Mouse (Mus musculus) urinary bladder, postnatal 14 days (tissue): ENCODE measurements at regions not wholly inside any gene's neighbourhood (a gene's known extent, or its start where the extent isn't known, plus 50 kb on each side); places are given as distances from the start of the nearest gene placed in this dataset.

Experiments
- DNase-seq: peaks from one replicate; pipeline ENCODE4 v3.0.0; 2021; ENCODE audit warnings: low spot score

- DNase-seq: no peak
These were observed 312.8 kb upstream of the 4931429L15Rik start for GRCm38 (mm10) chr9:46632576-46632975.

DNA sequence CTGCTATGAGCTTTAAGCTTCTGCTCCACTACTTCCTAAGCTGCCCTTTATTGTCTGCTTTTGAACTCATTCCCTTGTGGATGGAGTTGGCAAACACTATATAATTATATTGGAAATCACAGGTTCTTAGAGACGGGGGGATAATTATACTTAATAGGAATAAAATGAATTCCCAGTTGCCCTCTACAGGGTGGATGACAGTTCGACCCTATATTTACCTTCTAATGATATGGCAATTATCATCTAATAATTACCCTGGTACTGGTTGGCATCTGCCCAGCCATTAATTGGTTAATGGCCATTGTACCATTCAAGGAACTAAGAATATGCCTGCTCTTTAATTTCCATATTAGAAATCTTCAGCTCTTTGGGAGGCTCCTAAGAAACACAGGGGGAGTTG lies 302.5 kb upstream of the 4931429L15Rik start:
- no peak for DNase-seq

DNA sequence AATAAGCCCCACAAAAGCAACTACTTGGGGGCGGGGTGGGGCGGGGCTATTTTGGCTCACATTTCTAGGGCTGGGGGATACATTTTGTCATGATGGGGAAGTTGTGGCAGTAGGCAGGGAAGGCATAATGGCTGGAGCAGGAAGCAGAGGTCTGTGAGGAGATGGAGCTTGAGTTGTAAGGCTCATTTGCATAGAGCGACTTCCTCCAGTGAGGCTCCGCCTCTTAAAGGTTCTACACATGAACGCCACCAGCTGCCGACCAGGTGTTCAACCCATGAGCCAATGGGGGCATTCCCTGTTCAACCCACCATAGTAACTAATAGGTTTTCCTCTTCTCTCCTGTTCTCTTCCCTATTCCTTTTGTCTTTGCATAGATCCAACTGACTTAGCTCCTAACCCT lies 302.1 kb upstream of the 4931429L15Rik start:
- no peak for DNase-seq

GRCm38 (mm10) chr9:46610101-46611005 lies 290.6 kb upstream of the 4931429L15Rik start:
- no peak for DNase-seq

DNA sequence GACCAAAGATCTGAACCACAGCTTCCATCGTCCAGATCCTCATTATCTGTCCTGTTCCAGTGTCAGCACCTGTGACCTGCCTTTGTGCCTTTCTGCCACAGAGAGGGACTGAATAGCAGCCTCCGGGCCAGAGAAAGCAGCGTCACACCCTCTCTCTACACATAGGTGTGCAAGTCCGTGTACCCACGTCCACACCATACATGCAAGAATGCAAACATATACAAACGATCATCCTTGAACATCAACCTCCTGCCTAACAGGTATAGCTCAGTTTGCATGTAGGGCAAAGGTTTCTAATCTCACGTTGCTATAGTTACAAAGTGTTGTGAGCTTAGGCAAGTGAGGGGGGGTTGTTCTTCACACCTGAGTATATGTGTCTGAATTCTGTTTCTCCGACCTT lies 288.9 kb upstream of the 4931429L15Rik start:
- DNase-seq: no peak

- DNase-seq: no peak
These were observed 281.0 kb upstream of the 4931429L15Rik start for GRCm38 (mm10) chr9:46600803-46601202.

DNA sequence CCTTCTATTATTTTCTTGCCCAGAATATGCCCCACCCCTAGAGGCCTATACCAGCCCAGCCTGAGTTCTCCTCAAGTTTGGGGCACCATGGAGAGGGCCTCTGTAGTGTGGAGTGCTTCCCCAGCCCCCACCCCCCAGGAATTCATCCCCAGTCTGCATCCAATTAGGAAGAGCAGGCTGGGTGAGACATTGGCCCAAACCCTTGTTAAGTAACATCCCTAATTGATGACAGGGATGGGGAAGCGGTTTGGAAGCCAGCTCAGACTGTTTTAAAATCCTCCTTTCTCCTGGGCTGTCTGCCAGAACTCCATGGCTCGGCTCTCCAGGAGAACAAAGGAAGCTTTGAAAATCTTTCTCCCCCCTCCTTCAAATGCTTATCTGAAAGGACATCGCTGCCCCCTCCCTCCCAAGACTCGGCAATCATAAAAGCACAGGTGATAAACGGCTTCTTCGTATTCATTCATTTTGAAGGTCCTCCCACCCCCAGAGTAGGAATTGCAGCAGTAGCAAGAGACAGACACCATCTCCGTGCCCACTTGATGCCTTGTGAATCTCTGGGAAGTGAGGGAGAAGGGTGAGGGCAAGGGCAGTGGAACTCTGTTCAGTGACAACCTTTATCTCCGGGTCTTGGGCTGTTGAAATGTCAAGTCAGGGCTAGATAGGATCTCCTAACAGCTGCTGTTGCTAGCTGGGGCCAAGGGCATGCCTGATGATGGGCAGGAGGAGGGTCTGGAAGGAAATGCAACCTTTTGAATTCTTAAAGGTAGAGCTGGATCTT lies 280.3 kb upstream of the 4931429L15Rik start:
- peak; percentile 37 for DNase-seq

- DNase-seq: no peak
These were observed 278.7 kb upstream of the 4931429L15Rik start for GRCm38 (mm10) chr9:46598518-46598917.

GRCm38 (mm10) chr9:46593444-46593843 lies 273.7 kb upstream of the 4931429L15Rik start:
- no peak for DNase-seq

GRCm38 (mm10) chr9:46592908-46593307 lies 273.1 kb upstream of the 4931429L15Rik start:
- no peak for DNase-seq

DNA sequence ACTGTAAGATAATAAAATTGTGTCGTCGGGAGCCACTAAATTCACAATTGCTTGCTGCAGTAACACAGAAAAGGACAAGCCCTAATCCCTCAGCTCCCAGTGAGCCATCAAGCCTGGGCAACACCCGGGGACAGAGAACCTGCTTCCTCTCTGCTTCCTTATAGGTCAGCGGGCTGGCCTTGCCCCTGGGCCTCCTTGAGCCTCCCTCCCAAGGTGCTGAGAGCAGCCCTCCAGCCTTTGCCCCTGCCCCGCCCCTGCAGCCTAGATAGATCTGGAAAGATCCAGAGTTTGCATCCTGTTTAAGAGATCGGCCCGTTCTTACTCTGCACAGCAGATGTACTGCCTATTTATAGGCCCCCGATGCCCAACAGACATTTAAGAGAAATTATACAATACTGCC lies 267.0 kb upstream of the 4931429L15Rik start:
- no peak for DNase-seq

DNA sequence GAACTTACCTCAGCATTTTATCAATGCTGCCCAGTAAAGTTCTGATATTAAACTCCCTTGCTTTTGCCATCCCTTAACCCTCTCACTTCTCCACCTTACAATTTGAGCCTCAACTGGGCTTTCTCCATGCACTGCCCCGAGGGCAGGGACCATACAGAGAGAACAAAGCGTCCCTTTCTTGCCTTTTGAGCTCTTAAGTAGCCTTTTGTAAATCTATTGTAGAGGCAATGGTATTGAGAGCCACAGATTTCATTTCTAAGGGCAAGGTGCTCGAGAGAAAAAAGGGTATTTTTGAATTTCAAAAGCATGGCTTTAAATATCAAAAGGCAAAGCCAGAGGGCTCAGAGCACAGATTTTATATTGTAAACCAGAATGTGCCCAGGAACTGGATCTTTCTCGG lies 262.1 kb upstream of the 4931429L15Rik start:
- DNase-seq: no peak

DNA sequence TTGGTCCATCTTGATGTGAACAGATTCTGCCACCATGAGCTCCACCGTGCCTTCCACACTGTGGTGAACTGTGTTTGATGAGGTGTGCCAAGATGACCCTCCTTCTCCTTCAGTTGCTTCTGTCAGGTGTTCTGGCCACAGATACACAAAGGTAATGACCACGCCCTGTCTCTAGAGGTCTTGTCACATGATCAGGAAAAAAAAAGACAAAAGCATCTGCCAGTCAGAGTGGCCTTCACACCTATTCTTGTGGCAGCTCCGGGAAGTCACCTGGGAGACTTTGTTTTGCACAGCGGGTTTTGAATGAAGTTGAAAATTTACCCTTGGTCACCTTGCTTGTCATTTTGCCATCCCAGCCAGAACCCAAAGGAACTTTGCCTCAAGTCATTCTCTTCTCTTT lies 242.5 kb upstream of the 4931429L15Rik start:
- no peak for DNase-seq

DNA sequence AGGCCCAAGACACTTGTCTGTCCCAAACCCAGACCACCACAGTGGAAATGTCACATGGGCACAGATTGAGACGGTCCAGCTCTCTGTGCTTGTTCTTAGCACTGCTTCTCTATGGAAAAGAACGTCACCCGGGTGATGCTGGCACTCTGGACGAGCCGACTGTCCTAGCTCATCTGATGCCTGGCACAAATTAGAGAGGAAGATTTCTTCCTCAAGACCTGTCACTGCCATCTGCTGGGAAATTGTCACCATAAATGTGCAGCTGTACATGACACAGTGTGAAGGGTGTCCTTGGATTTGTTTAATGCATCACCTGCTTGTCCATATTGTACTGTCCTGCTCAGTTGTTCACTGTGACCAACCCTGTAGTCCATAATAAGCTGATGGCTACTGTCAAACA lies 238.7 kb upstream of the 4931429L15Rik start:
- DNase-seq: no peak

DNA sequence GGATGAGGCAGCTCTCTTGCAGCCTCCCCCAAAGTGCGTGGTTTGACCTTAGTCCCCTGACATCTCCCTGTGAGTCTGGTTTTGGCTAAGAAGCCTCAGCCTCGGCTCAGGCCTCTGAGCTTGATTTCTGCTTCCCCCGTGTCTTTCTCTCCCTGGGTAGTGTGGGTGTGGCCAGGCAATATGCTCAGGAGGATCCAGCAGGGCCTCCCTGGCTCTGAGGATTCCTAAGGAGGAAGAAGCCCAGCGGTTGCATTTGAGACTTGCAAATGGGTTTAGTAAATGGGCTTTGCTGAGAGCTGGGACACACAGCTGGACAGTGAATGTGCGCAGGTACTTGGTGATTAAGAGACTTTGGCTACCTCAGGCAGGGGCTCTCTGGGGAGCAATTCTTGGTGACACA lies 238.0 kb upstream of the 4931429L15Rik start:
- no peak for DNase-seq

- no peak for DNase-seq
These were observed 235.4 kb upstream of the 4931429L15Rik start for GRCm38 (mm10) chr9:46555156-46555555.

GRCm38 (mm10) chr9:46554586-46555152 lies 234.9 kb upstream of the 4931429L15Rik start:
- no peak for DNase-seq

DNA sequence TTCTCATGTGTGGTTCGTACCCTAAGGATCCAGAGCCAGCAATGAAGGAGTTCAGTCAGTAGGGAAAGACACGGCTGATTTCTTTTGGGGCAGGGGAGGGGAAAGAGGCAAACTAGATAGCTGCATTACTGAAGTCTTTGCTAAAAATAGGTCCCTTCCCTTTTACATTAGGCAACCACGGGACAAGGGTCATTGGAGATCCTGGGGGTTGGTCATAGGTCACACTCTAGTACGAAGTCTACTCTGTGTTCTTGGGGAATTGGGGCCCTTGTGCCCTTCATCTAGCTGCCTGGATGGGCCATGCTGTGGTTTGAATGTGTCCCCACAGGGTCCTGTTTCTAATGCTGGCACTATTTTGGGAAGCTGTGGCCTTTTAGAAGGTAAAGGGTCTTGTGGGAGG lies 229.6 kb upstream of the 4931429L15Rik start:
- no peak for DNase-seq

DNA sequence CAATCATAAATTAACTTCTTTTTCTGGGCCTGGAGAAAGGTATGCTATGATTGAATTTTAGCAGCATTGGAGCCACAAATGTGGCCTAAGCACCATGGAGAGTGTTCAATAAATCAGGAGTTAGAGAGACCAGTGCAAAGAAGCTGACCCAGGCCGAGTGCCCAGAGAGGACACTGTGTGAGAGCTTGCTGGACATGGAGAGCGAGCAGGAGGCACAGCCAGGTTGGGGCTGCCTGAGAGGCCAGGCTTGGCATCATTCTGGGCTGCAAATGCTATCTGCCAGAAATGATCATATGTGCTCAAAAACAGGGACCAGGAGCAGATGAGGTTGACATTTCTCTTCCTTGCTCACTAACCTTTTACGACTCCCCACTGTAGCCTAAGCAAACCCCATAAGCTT lies 224.5 kb upstream of the 4931429L15Rik start:
- no peak for DNase-seq

- DNase-seq: no peak
These were observed 221.2 kb upstream of the 4931429L15Rik start for GRCm38 (mm10) chr9:46541001-46541400.

DNA sequence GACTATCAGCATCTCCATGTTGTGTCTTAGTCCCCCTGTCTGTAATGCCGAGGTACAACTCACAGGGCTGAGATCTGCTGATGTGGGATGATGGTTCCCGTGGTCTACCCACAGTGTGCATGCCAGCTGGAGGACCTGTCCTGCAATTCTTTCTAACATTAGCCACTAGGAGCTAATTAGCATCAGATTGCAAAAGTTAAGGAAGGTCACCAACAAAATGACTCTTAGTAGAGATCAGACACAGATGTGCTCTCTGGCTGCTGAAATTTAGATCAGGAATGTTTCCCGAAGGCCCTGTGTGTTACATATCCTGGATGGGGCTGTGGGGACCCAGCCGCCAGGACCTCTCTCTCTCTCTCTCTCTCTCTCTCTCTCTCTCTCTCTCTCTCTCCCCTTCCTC lies 218.8 kb upstream of the 4931429L15Rik start:
- DNase-seq: no peak

- DNase-seq: no peak
These were observed 196.8 kb upstream of the 4931429L15Rik start for GRCm38 (mm10) chr9:46516401-46517130.
